In genomic region chr6:32397133-32397730, GRCm38 (mm10) we compare ENCODE assay signal across 9 mouse cellular contexts.
DNase-seq lines count a peak whose midpoint lies in the region; ATAC-seq and TF ChIP-seq lines count a peak whose summit lies in the region.
"Had no signal": no experiment of that assay in that cellular context is flagged by ENCODE, and none has a peak within 500 bp of the region (broad histone marks: within the 10 kb centered on the region; RNA-seq: fewer than 3 reads in every experiment).

No protein-coding gene starts in this region.

- H3K27ac ChIP-seq in gastrocnemius, adult 2 months = peak overlapping the region; percentile 84
- H3K27ac ChIP-seq in hindbrain, embryonic 14.5 days = no peak overlapping the region
- no peak overlapping the region for H3K27ac ChIP-seq in midbrain, embryonic 10.5 days (replicated peaks)
- H3K27ac ChIP-seq in stomach, postnatal 0 days (replicated peaks) = peak overlapping the region; percentile 65; the same call in 1 of the 2 replicates
- H3K27ac ChIP-seq: liver, embryonic 13.5 days had no signal

- H3K9ac ChIP-seq in hindbrain, embryonic 14.5 days = no peak overlapping the region
- no peak overlapping the region for H3K9ac ChIP-seq in stomach, postnatal 0 days (ENCODE audit: low read length)
- H3K9ac ChIP-seq: liver, embryonic 13.5 days had no signal

- no peaks in the 10 kb centered on the region for H3K36me3 ChIP-seq in hindbrain, embryonic 14.5 days (replicated peaks; ENCODE audit: control insufficient read depth, insufficient read depth)
- no peaks in the 10 kb centered on the region for H3K36me3 ChIP-seq in midbrain, embryonic 10.5 days
- H3K36me3 ChIP-seq in stomach, postnatal 0 days (ENCODE audit: control insufficient read depth, insufficient read depth, low read length) = no peaks in the 10 kb centered on the region
- H3K36me3 ChIP-seq: liver, embryonic 13.5 days had no signal

- ATAC-seq in hindbrain, embryonic 14.5 days (ENCODE audit: low FRiP score) = peak; percentile 80
- peak; percentile 59; the same call in 1 of the 2 replicates for ATAC-seq in stomach, postnatal 0 days (ENCODE audit: low FRiP score, low TSS enrichment)

- TF ChIP-seq CTCF in gastrocnemius, adult 2 months (IDR thresholded peaks at IDR 0.05) = no peak
- no peak for TF ChIP-seq CTCF in stomach, postnatal 0 days (IDR thresholded peaks at IDR 0.05; ENCODE audit: low read depth)

- intact Hi-C loops in gastrocnemius, adult 2 months (cut with DNase I) = no loop called here

- H3K27me3 ChIP-seq in hindbrain, embryonic 14.5 days (ENCODE audit: control insufficient read depth, insufficient read depth, low read length) = no peaks in the 10 kb centered on the region
- no peaks in the 10 kb centered on the region for H3K27me3 ChIP-seq in midbrain, embryonic 10.5 days (ENCODE audit: low read depth, poor library complexity, severe bottlenecking)
- no peaks in the 10 kb centered on the region for H3K27me3 ChIP-seq in stomach, postnatal 0 days (ENCODE audit: control insufficient read depth, insufficient read depth, low read length)
- H3K27me3 ChIP-seq: liver, embryonic 13.5 days had no signal

- H3K4me1 ChIP-seq in hindbrain, embryonic 14.5 days (replicated peaks; ENCODE audit: control insufficient read depth, insufficient read depth, low read length) = peaks cover 11% of the 10 kb centered on the region
- H3K4me1 ChIP-seq in midbrain, embryonic 10.5 days = peaks cover 11% of the 10 kb centered on the region
- no peaks in the 10 kb centered on the region for H3K4me1 ChIP-seq in stomach, postnatal 0 days (replicated peaks; ENCODE audit: control insufficient read depth, insufficient read depth)
- H3K4me1 ChIP-seq: liver, embryonic 13.5 days had no signal

- WGBS in hindbrain, embryonic 14.5 days = 39% methylated on average over 6 of the region's 6 CpGs
- 63% methylated on average over 6 of the region's 6 CpGs for WGBS in midbrain, embryonic 10.5 days
- WGBS in stomach, postnatal 0 days = 31% methylated on average over 6 of the region's 6 CpGs

- no peaks in the 10 kb centered on the region for H3K9me3 ChIP-seq in hindbrain, embryonic 14.5 days (ENCODE audit: control insufficient read depth, low read length)
- H3K9me3 ChIP-seq in midbrain, embryonic 10.5 days (replicated peaks) = no peaks in the 10 kb centered on the region
- no peaks in the 10 kb centered on the region for H3K9me3 ChIP-seq in stomach, postnatal 0 days (ENCODE audit: control insufficient read depth, low read length)
- H3K9me3 ChIP-seq: liver, embryonic 13.5 days had no signal

- TF ChIP-seq EP300 in stomach, postnatal 0 days (optimal IDR thresholded peaks at IDR 0.05) = no peak

- peak; percentile 90 for DNase-seq in adrenal gland, adult 2 months
- DNase-seq in cerebellum, adult 9-11 months = peak; percentile 98
- peak; percentile 91 for DNase-seq in gastrocnemius, adult 2 months
- peak; percentile 65 for DNase-seq in hindbrain, embryonic 14.5 days (ENCODE audit: low spot score)
- DNase-seq in left cerebral cortex, adult 11 months (ENCODE audit: low spot score) = peak; percentile 27
- DNase-seq in midbrain, embryonic 10.5 days (ENCODE audit: low spot score) = peak; percentile 15
- DNase-seq in stomach, postnatal 0 days (ENCODE audit: low spot score) = peak; percentile 54
- no peak for DNase-seq in natural killer cell, adult 2 months (ENCODE audit: low spot score in 2 of 2)
- DNase-seq: liver, embryonic 13.5 days had no signal

- H3K4me3 ChIP-seq in gastrocnemius, adult 2 months = peak overlapping the region; percentile 33
- H3K4me3 ChIP-seq in hindbrain, embryonic 14.5 days (replicated peaks; ENCODE audit: low read length) = no peak overlapping the region
- H3K4me3 ChIP-seq in midbrain, embryonic 10.5 days = no peak overlapping the region
- H3K4me3 ChIP-seq in stomach, postnatal 0 days (ENCODE audit: low read depth, low read length) = no peak overlapping the region
- H3K4me3 ChIP-seq: liver, embryonic 13.5 days had no signal

- H3K4me2 ChIP-seq in hindbrain, embryonic 14.5 days (replicated peaks) = no peak overlapping the region
- no peak overlapping the region for H3K4me2 ChIP-seq in stomach, postnatal 0 days (replicated peaks; ENCODE audit: low read depth)
- H3K4me2 ChIP-seq: liver, embryonic 13.5 days had no signal

Comparison
In these comparisons a context has a peak if more than half of its experiments do, and no peak if none do; other contexts are left out.
1. DNase-seq: peak in adrenal gland, adult 2 months (single experiment), cerebellum, adult 9-11 months (single experiment), gastrocnemius, adult 2 months (single experiment), hindbrain, embryonic 14.5 days (single experiment), left cerebral cortex, adult 11 months (single experiment), midbrain, embryonic 10.5 days (single experiment) and stomach, postnatal 0 days (single experiment); none in natural killer cell, adult 2 months (0 of 2).
2. H3K27ac ChIP-seq: peak in gastrocnemius, adult 2 months (single experiment) and stomach, postnatal 0 days (single experiment); none in hindbrain, embryonic 14.5 days (single experiment) and midbrain, embryonic 10.5 days (single experiment).